In genomic region chr1:157447142-157447541, GRCm38 (mm10) we compare ENCODE assay signal across 17 mouse cellular contexts. TPM values are rescaled to one million over a fixed set of nuclear protein-coding genes. Genes with fewer than 3 reads are reported as not detected.
DNase-seq lines count a peak whose midpoint lies in the region; ATAC-seq lines count a peak whose summit lies in the region.
"Had no signal": no experiment of that assay in that cellular context is flagged by ENCODE, and none has a peak within 500 bp of the region (broad histone marks: within the 10 kb centered on the region; RNA-seq: fewer than 3 reads in every experiment).

No protein-coding gene starts in this region.

- 36% methylated on average over 4 of the region's 4 CpGs for WGBS in forebrain, embryonic 13.5 days
- 40% methylated on average over 4 of the region's 4 CpGs for WGBS in forebrain, embryonic 14.5 days
- WGBS in hindbrain, embryonic 16.5 days: 42% methylated on average over 4 of the region's 4 CpGs
- 41% methylated on average over 4 of the region's 4 CpGs for WGBS in hindbrain, embryonic 11.5 days
- WGBS in midbrain, embryonic 11.5 days: 56% methylated on average over 4 of the region's 4 CpGs
- 41% methylated on average over 4 of the region's 4 CpGs for WGBS in midbrain, embryonic 14.5 days

- no peaks in the 10 kb centered on the region for H3K36me3 ChIP-seq in forebrain, embryonic 13.5 days (ENCODE audit: poor library complexity, severe bottlenecking)
- H3K36me3 ChIP-seq in forebrain, embryonic 14.5 days (ENCODE audit: control insufficient read depth, insufficient read depth, low read length): no peaks in the 10 kb centered on the region
- no peaks in the 10 kb centered on the region for H3K36me3 ChIP-seq in hindbrain, embryonic 16.5 days (ENCODE audit: control insufficient read depth, insufficient read depth, low read length)
- no peaks in the 10 kb centered on the region for H3K36me3 ChIP-seq in hindbrain, embryonic 11.5 days (ENCODE audit: control insufficient read depth, insufficient read depth, low read length)
- H3K36me3 ChIP-seq in midbrain, embryonic 11.5 days (ENCODE audit: control insufficient read depth, insufficient read depth, low read length): no peaks in the 10 kb centered on the region
- H3K36me3 ChIP-seq in midbrain, embryonic 14.5 days (ENCODE audit: control insufficient read depth, insufficient read depth, low read length): no peaks in the 10 kb centered on the region
- H3K36me3 ChIP-seq: embryonic facial prominence, embryonic 13.5 days; limb, embryonic 12.5 days; liver, embryonic 15.5 days had no signal

- H3K4me3 ChIP-seq in forebrain, embryonic 13.5 days: no peak overlapping the region
- H3K4me3 ChIP-seq in forebrain, embryonic 14.5 days (ENCODE audit: low read depth, low read length): no peak overlapping the region
- no peak overlapping the region for H3K4me3 ChIP-seq in hindbrain, embryonic 16.5 days (ENCODE audit: low read length)
- no peak overlapping the region for H3K4me3 ChIP-seq in hindbrain, embryonic 11.5 days (ENCODE audit: low read depth, low read length)
- no peak overlapping the region for H3K4me3 ChIP-seq in midbrain, embryonic 11.5 days (ENCODE audit: low read depth, low read length)
- H3K4me3 ChIP-seq in midbrain, embryonic 14.5 days (replicated peaks; ENCODE audit: low read depth, low read length): no peak overlapping the region
- H3K4me3 ChIP-seq: embryonic facial prominence, embryonic 13.5 days; limb, embryonic 12.5 days; liver, embryonic 15.5 days had no signal

- no peak for ATAC-seq in forebrain, embryonic 13.5 days
- no peak for ATAC-seq in forebrain, embryonic 14.5 days
- ATAC-seq in hindbrain, embryonic 16.5 days: 0 out of 2 replicates have a peak, but pooled peaks have one; percentile 10
- ATAC-seq in hindbrain, embryonic 11.5 days (ENCODE audit: low FRiP score): no peak
- ATAC-seq in midbrain, embryonic 11.5 days (ENCODE audit: low FRiP score): no peak
- ATAC-seq in midbrain, embryonic 14.5 days (ENCODE audit: low FRiP score, low TSS enrichment): no peak
- ATAC-seq: lung, postnatal 0 days had no signal

- DNase-seq in forebrain, embryonic 14.5 days (ENCODE audit: low spot score): no peak
- no peak for DNase-seq in hindbrain, embryonic 11.5 days (ENCODE audit: low spot score)
- no peak for DNase-seq in midbrain, embryonic 11.5 days (ENCODE audit: low spot score, missing footprints)
- DNase-seq in midbrain, embryonic 14.5 days: no peak
- no peak for DNase-seq in right cerebral cortex, adult 2 months (ENCODE audit: low spot score in 2 of 2)
- DNase-seq: cerebellum, postnatal 36 days; heart, adult 18-20 months; heart, postnatal 14 days; kidney, adult 9 months; spleen, adult 18-20 months; thymus, adult 18-20 months had no signal

- H3K27me3 ChIP-seq in forebrain, embryonic 13.5 days: peaks cover 5% of the 10 kb centered on the region
- 0 out of 2 replicates have a peak, but pooled peaks cover 3% of the 10 kb centered on the region for H3K27me3 ChIP-seq in forebrain, embryonic 14.5 days (replicated peaks; ENCODE audit: control insufficient read depth, insufficient read depth, low read length)
- H3K27me3 ChIP-seq in hindbrain, embryonic 16.5 days (replicated peaks; ENCODE audit: control insufficient read depth, insufficient read depth, low read length): no peaks in the 10 kb centered on the region
- no peaks in the 10 kb centered on the region for H3K27me3 ChIP-seq in hindbrain, embryonic 11.5 days (ENCODE audit: control insufficient read depth, insufficient read depth, low read length)
- no peaks in the 10 kb centered on the region for H3K27me3 ChIP-seq in midbrain, embryonic 11.5 days (ENCODE audit: control insufficient read depth, insufficient read depth, low read length)
- H3K27me3 ChIP-seq in midbrain, embryonic 14.5 days (ENCODE audit: control insufficient read depth, insufficient read depth, low read length): no peaks in the 10 kb centered on the region

- no peak overlapping the region; the same call in 1 of the 2 replicates for H3K9ac ChIP-seq in forebrain, embryonic 13.5 days
- no peak overlapping the region for H3K9ac ChIP-seq in forebrain, embryonic 14.5 days (ENCODE audit: low read length)
- H3K9ac ChIP-seq in hindbrain, embryonic 16.5 days (ENCODE audit: low read depth, low read length): no peak overlapping the region
- H3K9ac ChIP-seq in hindbrain, embryonic 11.5 days (ENCODE audit: low read depth, low read length): no peak overlapping the region
- no peak overlapping the region for H3K9ac ChIP-seq in midbrain, embryonic 11.5 days (ENCODE audit: low read length)
- no peak overlapping the region for H3K9ac ChIP-seq in midbrain, embryonic 14.5 days (replicated peaks; ENCODE audit: low read length)
- H3K9ac ChIP-seq: embryonic facial prominence, embryonic 13.5 days; limb, embryonic 12.5 days; liver, embryonic 15.5 days had no signal

- no peak overlapping the region for H3K4me2 ChIP-seq in forebrain, embryonic 13.5 days
- no peak overlapping the region for H3K4me2 ChIP-seq in forebrain, embryonic 14.5 days (ENCODE audit: low read length)
- no peak overlapping the region for H3K4me2 ChIP-seq in hindbrain, embryonic 16.5 days (ENCODE audit: low read length)
- H3K4me2 ChIP-seq in hindbrain, embryonic 11.5 days (replicated peaks; ENCODE audit: low read depth, low read length): no peak overlapping the region
- H3K4me2 ChIP-seq in midbrain, embryonic 11.5 days: no peak overlapping the region
- H3K4me2 ChIP-seq in midbrain, embryonic 14.5 days (ENCODE audit: low read length): no peak overlapping the region
- H3K4me2 ChIP-seq: embryonic facial prominence, embryonic 13.5 days; limb, embryonic 12.5 days; liver, embryonic 15.5 days had no signal

- peaks cover 78% of the 10 kb centered on the region for H3K4me1 ChIP-seq in forebrain, embryonic 13.5 days
- H3K4me1 ChIP-seq in forebrain, embryonic 14.5 days (ENCODE audit: control insufficient read depth, insufficient read depth, low read length): peaks cover 41% of the 10 kb centered on the region
- peaks cover 20% of the 10 kb centered on the region for H3K4me1 ChIP-seq in hindbrain, embryonic 16.5 days (ENCODE audit: control insufficient read depth, insufficient read depth, low read depth, low read length)
- H3K4me1 ChIP-seq in hindbrain, embryonic 11.5 days (replicated peaks; ENCODE audit: control insufficient read depth, insufficient read depth, low read length): peaks cover 7% of the 10 kb centered on the region; the same call in 1 of the 2 replicates
- peaks cover 45% of the 10 kb centered on the region for H3K4me1 ChIP-seq in midbrain, embryonic 11.5 days (ENCODE audit: control insufficient read depth, insufficient read depth, low read length)
- peaks cover 20% of the 10 kb centered on the region for H3K4me1 ChIP-seq in midbrain, embryonic 14.5 days (ENCODE audit: control insufficient read depth, insufficient read depth, low read length)

- H3K27ac ChIP-seq in forebrain, embryonic 13.5 days: 0 out of 2 replicates have a peak overlapping the region, but pooled peaks have one; percentile 0
- no peak overlapping the region for H3K27ac ChIP-seq in forebrain, embryonic 14.5 days (ENCODE audit: low read depth, low read length)
- no peak overlapping the region for H3K27ac ChIP-seq in hindbrain, embryonic 16.5 days (ENCODE audit: low read depth, low read length)
- H3K27ac ChIP-seq in hindbrain, embryonic 11.5 days (ENCODE audit: low read depth, low read length): no peak overlapping the region; the same call in 1 of the 2 replicates
- 0 out of 2 replicates have a peak overlapping the region, but pooled peaks have one; percentile 6 for H3K27ac ChIP-seq in midbrain, embryonic 11.5 days (ENCODE audit: low read depth, low read length)
- H3K27ac ChIP-seq in midbrain, embryonic 14.5 days (replicated peaks; ENCODE audit: low read depth, low read length): no peak overlapping the region
- H3K27ac ChIP-seq: embryonic facial prominence, embryonic 13.5 days; limb, embryonic 12.5 days; liver, embryonic 15.5 days had no signal

- no peaks in the 10 kb centered on the region for H3K9me3 ChIP-seq in forebrain, embryonic 13.5 days (replicated peaks)
- H3K9me3 ChIP-seq in forebrain, embryonic 14.5 days (replicated peaks; ENCODE audit: control insufficient read depth, low read length): no peaks in the 10 kb centered on the region
- H3K9me3 ChIP-seq in hindbrain, embryonic 16.5 days (ENCODE audit: control insufficient read depth, low read length): no peaks in the 10 kb centered on the region
- H3K9me3 ChIP-seq in hindbrain, embryonic 11.5 days (ENCODE audit: control insufficient read depth, low read length): no peaks in the 10 kb centered on the region
- H3K9me3 ChIP-seq in midbrain, embryonic 11.5 days (ENCODE audit: control insufficient read depth, low read length): no peaks in the 10 kb centered on the region
- no peaks in the 10 kb centered on the region for H3K9me3 ChIP-seq in midbrain, embryonic 14.5 days (ENCODE audit: control insufficient read depth, low read length)
- H3K9me3 ChIP-seq: embryonic facial prominence, embryonic 13.5 days; limb, embryonic 12.5 days; liver, embryonic 15.5 days had no signal

RNA-seq across cellular contexts. Expression of gene Cryzl2, which starts 11.2 kb away (rescaled TPM):
- polyA plus RNA-seq in forebrain, embryonic 13.5 days (2015; fragmentation: Nextera tagmentation; extraction: Ambion mirVana): 5.8 and 6.6 TPM in 2 replicates
- polyA plus RNA-seq in forebrain, embryonic 14.5 days (2014; fragmentation: Nextera tagmentation; extraction: Ambion mirVana): 7.1 and 8.1 TPM in 2 replicates
- 8.3 and 9.7 TPM in 2 replicates for polyA plus RNA-seq in hindbrain, embryonic 16.5 days (2015; fragmentation: Nextera tagmentation; extraction: Ambion mirVana)
- polyA plus RNA-seq in hindbrain, embryonic 11.5 days (2014; fragmentation: Nextera tagmentation; extraction: Ambion mirVana): 7.4 and 8.8 TPM in 2 replicates
- polyA plus RNA-seq in midbrain, embryonic 11.5 days (2014; fragmentation: Nextera tagmentation; extraction: Ambion mirVana): 7.4 and 8.3 TPM in 2 replicates
- 6.2 and 7.6 TPM in 2 replicates for polyA plus RNA-seq in midbrain, embryonic 14.5 days (2014; fragmentation: Nextera tagmentation; extraction: Ambion mirVana)

RNA-seq across cellular contexts. Expression of gene Rasal2, which starts 34.7 kb away (rescaled TPM):
- polyA plus RNA-seq in forebrain, embryonic 13.5 days (2015; fragmentation: Nextera tagmentation; extraction: Ambion mirVana): 31.0 and 33.7 TPM in 2 replicates
- 30.7 and 32.5 TPM in 2 replicates for polyA plus RNA-seq in forebrain, embryonic 14.5 days (2014; fragmentation: Nextera tagmentation; extraction: Ambion mirVana)
- polyA plus RNA-seq in hindbrain, embryonic 16.5 days (2015; fragmentation: Nextera tagmentation; extraction: Ambion mirVana): 35.4 and 37.1 TPM in 2 replicates
- polyA plus RNA-seq in hindbrain, embryonic 11.5 days (2014; fragmentation: Nextera tagmentation; extraction: Ambion mirVana): 22.3 and 28.5 TPM in 2 replicates
- polyA plus RNA-seq in midbrain, embryonic 11.5 days (2014; fragmentation: Nextera tagmentation; extraction: Ambion mirVana): 20.8 and 23.8 TPM in 2 replicates
- polyA plus RNA-seq in midbrain, embryonic 14.5 days (2014; fragmentation: Nextera tagmentation; extraction: Ambion mirVana): 48.8 and 64.2 TPM in 2 replicates

RNA-seq across cellular contexts. Expression of gene Sec16b, which starts 59.4 kb away (rescaled TPM):
- polyA plus RNA-seq in forebrain, embryonic 13.5 days (2015; fragmentation: Nextera tagmentation; extraction: Ambion mirVana): 0.23 and 0.87 TPM in 2 replicates
- polyA plus RNA-seq in forebrain, embryonic 14.5 days (2014; fragmentation: Nextera tagmentation; extraction: Ambion mirVana): 0.53 and 0.64 TPM in 2 replicates
- 0.46 and 0.59 TPM in 2 replicates for polyA plus RNA-seq in hindbrain, embryonic 16.5 days (2015; fragmentation: Nextera tagmentation; extraction: Ambion mirVana)
- polyA plus RNA-seq in hindbrain, embryonic 11.5 days (2014; fragmentation: Nextera tagmentation; extraction: Ambion mirVana): 1.1 and 1.5 TPM in 2 replicates
- 0.55 and 0.80 TPM in 2 replicates for polyA plus RNA-seq in midbrain, embryonic 11.5 days (2014; fragmentation: Nextera tagmentation; extraction: Ambion mirVana)
- 0.20 and 0.34 TPM in 2 replicates for polyA plus RNA-seq in midbrain, embryonic 14.5 days (2014; fragmentation: Nextera tagmentation; extraction: Ambion mirVana)

Comparison
In these comparisons a context has a peak if more than half of its experiments do, and no peak if none do; other contexts are left out.
1. H3K27ac ChIP-seq: peak in forebrain, embryonic 13.5 days (single experiment) and midbrain, embryonic 11.5 days (single experiment); none in forebrain, embryonic 14.5 days (single experiment), hindbrain, embryonic 16.5 days (single experiment), hindbrain, embryonic 11.5 days (single experiment) and midbrain, embryonic 14.5 days (single experiment).